Mouse (Mus musculus) adipocyte (in vitro differentiated cells): ENCODE data around the gene Crtap.

ENCODE experiments used
- DNase-seq: peaks from one replicate; pipeline ENCODE4 v3.0.0-alpha.2; 2016; ENCODE audit warnings: low spot score

Gene Crtap

GRCm38 (mm10) chr9:114389905-114390748 lies at the start of gene Crtap:
TSS of gene Crtap (minus strand) at chr9:114390675.
- DNase-seq: peak; percentile 57

DNA sequence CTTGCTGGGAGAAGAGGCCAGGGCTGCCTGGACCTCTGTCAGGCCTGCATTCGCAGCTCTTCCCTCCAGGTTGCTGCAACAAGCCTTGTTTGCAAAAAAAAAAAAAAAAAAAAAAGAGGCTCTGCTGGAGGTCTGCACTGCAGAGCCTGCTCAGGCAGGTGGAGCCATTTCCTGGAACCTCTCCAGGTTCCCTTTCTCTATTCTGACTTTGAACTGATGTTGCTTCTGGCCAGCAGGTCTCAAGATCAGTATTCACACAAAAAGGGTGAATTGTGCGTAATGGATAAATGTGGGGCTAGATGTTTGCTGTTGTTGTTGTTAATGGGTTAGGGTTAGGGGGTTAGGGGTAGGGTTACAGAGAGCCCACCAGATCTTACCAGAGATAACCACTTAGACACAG lies 45.2 kb upstream of the Crtap start:
- no peak for DNase-seq

DNA sequence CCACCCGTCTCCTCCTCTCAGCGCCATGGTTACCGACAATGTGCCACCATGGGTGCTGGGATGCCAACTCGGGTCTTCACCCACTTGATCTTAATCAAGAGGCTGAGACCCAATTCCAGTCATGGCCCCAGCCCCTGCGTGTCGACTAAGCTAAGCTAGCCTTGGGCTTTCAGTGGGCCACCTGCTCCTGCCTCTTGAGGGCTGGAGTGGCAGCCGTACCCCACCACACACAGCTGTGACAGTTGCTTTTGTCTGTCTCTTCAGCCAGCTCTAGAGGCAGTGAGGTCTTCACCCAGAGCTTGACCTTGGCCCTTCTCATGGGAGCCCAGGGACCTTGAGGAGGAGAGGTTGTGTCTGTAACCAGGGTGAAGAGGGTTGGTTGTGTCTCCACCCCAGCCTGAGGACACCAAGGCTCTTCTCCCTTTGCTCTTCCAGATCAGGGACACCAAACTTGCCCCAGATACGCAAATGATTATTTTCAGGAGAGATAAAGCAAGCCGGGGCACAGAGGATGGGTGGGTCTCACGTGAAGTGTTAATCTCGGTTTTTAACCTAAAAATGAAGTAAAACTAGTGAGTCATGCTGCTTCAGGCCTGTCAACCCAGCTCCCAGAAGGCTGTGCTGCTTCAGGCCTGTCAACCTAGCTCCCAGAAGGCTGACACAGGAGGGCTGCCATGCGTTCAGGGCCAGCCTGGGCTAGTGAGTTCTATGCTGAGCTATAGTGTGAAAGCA lies 37.8 kb upstream of the Crtap start:
- no peak for DNase-seq

GRCm38 (mm10) chr9:114427425-114427824 lies 37.0 kb upstream of the Crtap start:
- DNase-seq: no peak

DNA sequence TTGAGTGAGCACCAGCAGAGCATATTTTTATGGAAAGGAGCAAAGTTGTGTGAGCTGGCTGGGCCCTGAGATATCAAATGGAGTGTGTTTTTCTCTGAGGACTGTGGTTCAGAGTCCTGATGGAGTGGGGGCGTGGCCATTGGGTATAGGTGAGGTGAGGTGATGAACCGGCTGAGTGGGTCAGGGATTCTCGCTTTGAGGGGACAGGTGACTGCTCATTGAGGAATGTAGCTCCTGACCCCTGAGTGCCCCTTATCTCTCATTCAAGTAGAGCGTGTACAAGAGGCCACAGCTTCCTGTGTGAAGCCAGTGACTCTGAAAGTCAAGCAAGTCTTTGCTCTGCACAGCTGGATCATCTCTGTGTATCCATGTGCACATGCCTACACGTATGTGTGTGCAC lies 35.7 kb upstream of the Crtap start:
- DNase-seq: no peak

- DNase-seq: no peak
Observed at GRCm38 (mm10) chr9:114425576-114425975, 35.1 kb upstream of the Crtap start.

DNA sequence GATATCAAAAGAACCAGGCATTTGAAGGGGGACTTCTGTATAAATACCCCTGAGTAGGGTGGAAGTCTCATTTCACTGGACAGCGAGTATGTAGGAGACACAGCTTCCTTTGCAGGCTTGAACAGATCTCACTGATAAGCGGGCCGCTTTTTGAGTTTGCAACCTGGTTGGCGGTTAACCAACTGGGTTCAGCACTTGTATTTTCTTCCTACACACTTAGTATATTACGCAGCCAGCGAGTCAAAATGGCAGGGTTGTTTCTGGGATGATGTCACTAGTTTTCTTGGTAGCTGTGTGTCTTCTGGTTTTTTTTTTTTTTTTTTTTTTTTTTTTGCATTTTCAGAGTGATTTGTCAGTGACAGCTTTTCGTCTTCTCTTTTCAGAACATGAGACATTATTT lies 31.3 kb upstream of the Crtap start:
- DNase-seq: no peak

DNA sequence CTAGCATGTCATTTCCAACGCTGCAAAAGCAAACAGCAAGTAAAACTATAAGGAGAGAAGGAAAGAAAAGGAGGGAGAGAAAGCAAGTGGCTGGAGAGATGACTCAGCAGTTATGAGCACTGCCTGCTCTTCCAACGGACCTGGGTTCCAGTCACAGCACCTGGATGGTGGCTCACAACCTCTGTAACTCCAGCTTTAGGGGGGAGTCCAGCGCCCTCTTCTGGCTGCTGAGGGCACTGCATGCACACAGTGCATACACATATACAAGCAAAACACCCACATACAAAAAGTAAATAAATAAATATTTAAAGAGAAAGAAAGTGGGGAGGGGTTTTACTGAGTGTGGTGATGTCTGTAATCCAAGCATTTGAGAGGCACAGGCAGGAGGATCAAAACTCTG lies 30.6 kb upstream of the Crtap start:
- DNase-seq: no peak

GRCm38 (mm10) chr9:114420443-114420842 lies 30.0 kb upstream of the Crtap start:
- no peak for DNase-seq

DNA sequence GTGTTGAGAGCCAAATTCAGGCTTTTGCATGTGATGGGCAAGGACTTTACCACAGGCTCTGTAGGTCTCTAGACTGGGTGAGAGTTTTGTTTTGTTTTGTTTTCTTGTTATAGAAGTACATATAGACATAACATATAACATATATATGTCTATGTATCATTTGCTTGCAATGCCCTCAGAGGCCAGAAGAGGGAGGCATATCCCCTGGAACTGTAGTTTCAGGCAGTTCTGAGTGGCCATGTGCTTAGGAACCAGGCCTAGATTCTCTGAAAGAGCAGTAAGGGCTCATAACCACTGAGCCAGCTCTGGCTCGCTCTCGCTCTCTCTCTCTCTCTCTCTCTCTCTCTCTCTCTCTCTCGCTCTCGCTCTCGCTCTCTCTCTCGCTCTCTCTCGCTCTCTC lies 27.7 kb upstream of the Crtap start:
- peak; percentile 36 for DNase-seq

GRCm38 (mm10) chr9:114416646-114417517 lies 26.4 kb upstream of the Crtap start:
- DNase-seq: no peak

- peak; percentile 70 for DNase-seq
Observed at GRCm38 (mm10) chr9:114415701-114416100, 25.2 kb upstream of the Crtap start.

GRCm38 (mm10) chr9:114413866-114414265 lies 23.4 kb upstream of the Crtap start:
- no peak for DNase-seq

DNA sequence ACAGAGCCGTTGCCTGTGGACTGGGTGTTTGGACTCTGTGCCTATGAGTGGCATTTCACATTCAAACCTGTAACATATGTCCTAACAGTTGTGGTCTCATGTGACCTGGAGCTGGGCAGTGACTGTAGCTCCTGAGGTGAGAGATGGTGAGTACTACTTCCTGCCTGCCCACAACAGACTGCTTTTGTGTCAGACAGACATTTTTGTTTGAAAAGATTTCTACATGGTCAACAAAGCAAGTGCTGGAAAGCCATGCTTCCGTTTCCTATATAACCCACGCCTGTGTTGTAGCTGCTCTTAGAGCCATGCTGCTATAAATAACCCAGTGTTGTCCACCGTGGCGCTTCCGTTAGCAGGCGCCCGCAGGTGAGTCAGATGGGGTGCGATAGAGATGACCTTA lies 21.9 kb upstream of the Crtap start:
- no peak for DNase-seq

DNA sequence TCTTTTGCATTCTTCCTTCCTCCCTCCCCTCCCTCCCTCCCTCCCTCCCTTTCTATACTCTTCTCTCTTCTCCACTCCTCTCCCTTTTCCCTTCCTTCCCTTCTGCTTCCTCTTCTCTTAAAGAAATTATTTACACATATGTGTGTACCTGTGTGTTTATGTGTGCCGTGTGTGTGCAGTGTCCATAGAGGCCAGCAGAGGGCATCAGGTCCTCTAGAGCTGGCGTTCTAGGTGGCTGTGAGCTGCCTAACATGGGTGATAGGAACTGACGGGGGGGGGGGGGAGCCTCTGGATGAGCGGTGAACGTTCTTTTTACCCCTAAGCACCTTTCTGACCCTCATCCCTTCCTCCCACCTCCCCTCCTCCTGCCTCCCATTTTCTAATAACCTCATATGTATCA lies 20.8 kb upstream of the Crtap start:
- no peak for DNase-seq

- DNase-seq: no peak
Observed at GRCm38 (mm10) chr9:114410313-114410862, 19.9 kb upstream of the Crtap start.

GRCm38 (mm10) chr9:114407676-114408075 lies 17.2 kb upstream of the Crtap start:
- DNase-seq: peak; percentile 43

- peak; percentile 42 for DNase-seq
Observed at GRCm38 (mm10) chr9:114401685-114402080, 11.2 kb upstream of the Crtap start.

GRCm38 (mm10) chr9:114400949-114401684 lies 10.6 kb upstream of the Crtap start, which contains the start of the genes Glb1 and Tmppe:
TSS of gene Glb1 (plus strand) at chr9:114401076.
TSS of gene Tmppe (plus strand) at chr9:114401105.
- peak; percentile 80 for DNase-seq

DNA sequence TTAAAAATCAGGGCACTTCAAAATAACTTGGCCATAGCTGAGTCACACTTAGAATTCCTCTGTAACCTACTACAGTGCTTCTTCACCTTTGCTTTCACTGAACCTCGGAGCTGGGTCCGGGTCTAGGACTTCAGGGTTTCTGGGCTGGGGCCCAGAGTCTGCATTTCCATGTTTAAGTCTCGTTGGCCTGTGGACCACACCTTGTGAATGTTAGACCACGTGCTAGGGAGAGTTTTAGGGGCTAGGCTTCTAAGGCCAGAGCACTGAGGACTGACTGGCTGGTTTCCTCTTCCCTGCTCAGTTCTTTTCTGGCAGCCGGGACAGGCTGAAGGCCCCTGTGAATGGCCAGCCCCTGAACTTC lies 10.1 kb upstream of the Crtap start:
- DNase-seq: peak; percentile 61

DNA sequence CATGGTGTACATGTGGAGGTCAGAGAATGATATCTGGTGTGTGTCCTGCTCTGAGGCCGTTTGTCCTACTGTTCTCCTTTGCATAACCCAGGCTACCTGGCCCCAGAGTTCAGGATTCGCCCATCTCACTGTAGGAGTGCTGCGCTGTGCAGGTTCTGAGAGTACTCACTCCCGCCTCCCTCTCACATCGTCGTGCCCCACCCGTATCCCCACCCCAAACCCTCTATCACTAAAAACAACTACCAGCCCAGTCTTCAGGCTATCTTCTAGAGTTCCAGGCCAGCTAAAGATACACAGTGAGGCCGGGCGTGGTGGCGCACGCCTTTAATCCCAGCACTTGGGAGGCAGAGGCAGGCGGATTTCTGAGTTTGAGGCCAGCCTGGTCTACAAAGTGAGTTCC lies 9.2 kb upstream of the Crtap start:
- no peak for DNase-seq
